Comparison of ENCODE assay signal across 8 mouse cellular contexts in the genomic region with DNA sequence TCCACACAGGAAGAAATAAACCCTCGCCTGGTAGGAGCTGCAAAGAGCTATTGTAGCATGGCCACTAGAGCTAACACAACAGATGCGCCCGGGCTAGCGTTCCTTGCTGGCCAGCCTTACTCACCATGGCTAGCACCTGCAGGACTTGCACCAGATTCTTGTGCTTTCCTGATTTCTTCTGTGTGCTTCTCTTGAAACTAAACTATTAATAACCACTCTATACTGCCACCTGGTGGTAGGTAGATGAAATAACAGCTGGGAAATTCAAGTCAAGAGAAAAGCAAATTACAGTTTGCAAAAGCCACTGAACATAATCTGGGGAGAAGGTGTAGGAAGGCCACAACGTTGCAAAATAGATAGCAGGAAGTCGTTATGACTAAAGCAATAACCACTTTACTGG.
DNase-seq lines count a peak whose midpoint lies in the region; ATAC-seq and TF ChIP-seq lines count a peak whose summit lies in the region.

No protein-coding gene starts in this region.

- peak; percentile 87 for ATAC-seq in frontal cortex, adult (ENCODE audit: low TSS enrichment)
- ATAC-seq in forebrain, postnatal 0 days: peak; percentile 40
- ATAC-seq in lung, postnatal 0 days: no peak

- intact Hi-C loops in heart, postnatal 25 days (cut with DNase I): loop anchor here (1.0 kb wide), 1 partner anchor 74 kb away; a partner anchor contains a TSS

- H3K4me3 ChIP-seq in forebrain, postnatal 0 days (ENCODE audit: low read depth, low read length): no peak overlapping the region
- no peak overlapping the region for H3K4me3 ChIP-seq in lung, postnatal 0 days (ENCODE audit: low read depth, low read length)

- TF ChIP-seq EP300 in lung, postnatal 0 days (IDR thresholded peaks at IDR 0.05): no peak

- H3K4me2 ChIP-seq in forebrain, postnatal 0 days (ENCODE audit: low read depth): no peak overlapping the region
- no peak overlapping the region for H3K4me2 ChIP-seq in lung, postnatal 0 days (replicated peaks; ENCODE audit: low read depth, low read length)

- H3K9me3 ChIP-seq in forebrain, postnatal 0 days (ENCODE audit: low read length): no peaks in the 10 kb centered on the region
- H3K9me3 ChIP-seq in lung, postnatal 0 days (ENCODE audit: low read length): no peaks in the 10 kb centered on the region

- WGBS in forebrain, postnatal 0 days: 41% methylated on average over 6 of the region's 6 CpGs
- WGBS in lung, postnatal 0 days: 29% methylated on average over 6 of the region's 6 CpGs

- no peaks in the 10 kb centered on the region for H3K4me1 ChIP-seq in forebrain, postnatal 0 days (ENCODE audit: insufficient read depth)
- H3K4me1 ChIP-seq in lung, postnatal 0 days (ENCODE audit: insufficient read depth, low read depth, low read length): no peaks in the 10 kb centered on the region

- H3K27me3 ChIP-seq in forebrain, postnatal 0 days (ENCODE audit: insufficient read depth, low read length): no peaks in the 10 kb centered on the region
- no peaks in the 10 kb centered on the region for H3K27me3 ChIP-seq in lung, postnatal 0 days (replicated peaks; ENCODE audit: insufficient read depth, low read length)

- H3K36me3 ChIP-seq in forebrain, postnatal 0 days (ENCODE audit: insufficient read depth): no peaks in the 10 kb centered on the region
- no peaks in the 10 kb centered on the region for H3K36me3 ChIP-seq in lung, postnatal 0 days (ENCODE audit: insufficient read depth, low read length)

- no peak overlapping the region for H3K27ac ChIP-seq in forebrain, postnatal 0 days (ENCODE audit: low read depth, low read length)
- no peak overlapping the region for H3K27ac ChIP-seq in lung, postnatal 0 days (ENCODE audit: low read length)

- peak; percentile 80 for TF ChIP-seq CTCF in forebrain, postnatal 0 days (IDR thresholded peaks at IDR 0.05; ENCODE audit: low read depth)
- TF ChIP-seq CTCF in lung, postnatal 0 days (IDR thresholded peaks at IDR 0.05): peak; percentile 79

- no peak for DNase-seq in frontal cortex, postnatal 14 days (ENCODE audit: low spot score in 2 of 2)
- DNase-seq in thymus, postnatal 0 days (ENCODE audit: low spot score): peak; percentile 51
- DNase-seq in thymus, adult 18-20 months: no peak
- DNase-seq in forebrain, postnatal 0 days: peak; percentile 66
- peak; percentile 81 for DNase-seq in lung, postnatal 0 days (ENCODE audit: low spot score)
- DNase-seq in spleen, adult 12 weeks (ENCODE audit: low spot score): no peak
- no peak for DNase-seq in heart, postnatal 25 days (ENCODE audit: low spot score)

- no peak overlapping the region for H3K9ac ChIP-seq in forebrain, postnatal 0 days
- H3K9ac ChIP-seq in lung, postnatal 0 days (replicated peaks; ENCODE audit: low read depth): no peak overlapping the region

Comparison
In these comparisons a context has a peak if more than half of its experiments do, and no peak if none do; other contexts are left out.
1. DNase-seq: peak in thymus, postnatal 0 days (single experiment), forebrain, postnatal 0 days (single experiment) and lung, postnatal 0 days (single experiment); none in frontal cortex, postnatal 14 days (0 of 2), thymus, adult 18-20 months (0 of 2), spleen, adult 12 weeks (single experiment) and heart, postnatal 25 days (single experiment).